Mouse (Mus musculus): ENCODE data around the gene Rpl18a. TPM values are rescaled to one million over a fixed set of nuclear protein-coding genes. Genes with fewer than 3 reads are reported as not detected.

Gene Rpl18a
- polyA plus RNA-seq, 1 experiment from 2014 or later: 3,565 TPM

DNA sequence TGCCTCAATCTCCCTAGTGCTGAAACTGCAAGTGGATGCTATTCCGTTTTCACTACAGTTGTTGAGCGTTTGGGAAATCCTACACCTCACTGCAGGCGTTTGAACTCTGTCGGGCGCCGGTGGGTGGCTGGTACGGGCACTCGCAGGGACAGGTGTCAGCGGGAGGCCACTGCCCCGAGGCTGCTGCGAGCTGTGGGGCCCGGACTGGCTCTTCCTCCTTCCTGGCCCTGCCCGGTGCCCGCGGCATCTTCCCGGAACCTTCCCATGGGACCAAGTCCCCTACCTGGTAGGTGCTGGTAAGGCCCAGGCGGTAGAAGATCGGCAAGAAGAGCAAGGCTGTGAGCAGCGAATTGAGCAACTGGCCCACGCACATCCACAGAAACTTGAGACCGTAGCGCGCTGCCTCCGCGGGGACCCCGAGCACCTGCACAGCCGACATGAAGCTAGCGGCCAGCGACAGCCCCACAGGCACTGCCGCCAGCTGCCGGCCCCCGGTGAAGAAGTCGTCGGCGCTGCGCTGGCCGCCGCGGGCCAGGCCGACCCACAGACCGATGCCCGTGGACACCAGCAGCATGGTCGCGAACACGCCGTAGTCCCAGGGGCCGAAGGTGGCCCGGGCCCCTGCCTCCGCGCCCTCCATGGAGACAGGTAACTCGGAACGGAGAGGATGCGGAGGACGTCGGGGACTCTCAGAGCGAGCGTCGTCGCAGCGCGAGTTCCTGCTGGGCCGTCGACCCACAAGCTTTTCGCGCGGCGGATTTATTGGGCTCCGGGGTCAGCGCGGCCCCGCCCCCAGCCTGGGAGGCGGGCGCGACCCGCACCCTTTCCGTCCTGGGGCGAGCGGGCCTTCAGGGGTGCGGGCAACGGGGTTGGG, 5.0 kb downstream of the Rpl18a start, which contains the start of gene Slc5a5:
Gene Slc5a5 (minus strand): TSS at position 736 of the 874 bp plus-strand sequence.
- peak within 1 kb of the TSS; percentile 41 for H3K4me3 ChIP-seq (replicated peaks; ENCODE audit: low read length)
- no peaks in the 10 kb centered on the region for H3K9me3 ChIP-seq (replicated peaks; ENCODE audit: control insufficient read depth, low read length)
- H3K4me2 ChIP-seq (ENCODE audit: low read depth, low read length): peak within 1 kb of the TSS; percentile 49
- no peak for ATAC-seq (ENCODE audit: insufficient read depth, low FRiP score)
- H3K4me1 ChIP-seq (ENCODE audit: control insufficient read depth, insufficient read depth, low read length): peaks cover 16% of the 10 kb centered on the region
- peaks cover 29% of the 10 kb centered on the region for H3K27me3 ChIP-seq (ENCODE audit: control insufficient read depth, insufficient read depth, low read length)
- peaks cover 17% of the 10 kb centered on the region; the same call in 1 of the 2 replicates for H3K36me3 ChIP-seq (ENCODE audit: control insufficient read depth, insufficient read depth, low read length)
- peak within 1 kb of the TSS; percentile 63 for H3K9ac ChIP-seq (ENCODE audit: low read length)
- 4% methylated on average over 79 of the region's 80 CpGs for WGBS
- H3K27ac ChIP-seq (ENCODE audit: low read length): no peak within 1 kb of the TSS

DNA sequence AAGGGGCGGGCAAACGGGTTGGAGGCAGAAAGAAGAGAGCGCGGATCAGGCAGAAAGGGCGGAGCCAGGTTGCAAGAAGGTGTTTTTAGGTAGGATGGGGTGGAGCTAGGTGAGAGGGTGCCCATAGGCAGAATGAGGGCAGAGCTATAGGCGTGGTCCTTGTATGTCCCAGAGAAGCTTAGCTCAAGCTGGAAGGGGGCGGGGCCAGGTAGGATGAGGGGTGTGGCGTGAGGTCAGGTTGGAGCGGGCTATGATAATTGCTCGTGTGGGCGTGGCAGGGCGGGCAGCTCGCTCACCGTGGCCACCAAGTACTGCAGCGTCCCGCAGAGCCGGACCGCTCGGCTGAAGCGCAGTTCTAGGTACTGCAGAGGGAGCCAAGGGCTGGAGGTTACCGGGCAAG, 5.9 kb downstream of the Rpl18a start:
- Histone ChIP-seq H3K4me3 (replicated peaks; ENCODE audit: low read length) (peak overlapping the region; percentile 41), H3K27ac (ENCODE audit: low read length) (no peak overlapping the region), H3K4me1 (ENCODE audit: control insufficient read depth, insufficient read depth, low read length) (peaks cover 15% of the 10 kb centered on the region), H3K4me2 (ENCODE audit: low read depth, low read length) (peak overlapping the region; percentile 34), H3K27me3 (ENCODE audit: control insufficient read depth, insufficient read depth, low read length) (peaks cover 29% of the 10 kb centered on the region), H3K9ac (ENCODE audit: low read length) (0 out of 2 replicates have a peak overlapping the region, but pooled peaks have one; percentile 63), H3K36me3 (ENCODE audit: control insufficient read depth, insufficient read depth, low read length) (peaks cover 17% of the 10 kb centered on the region; the same call in 1 of the 2 replicates), H3K9me3 (replicated peaks; ENCODE audit: control insufficient read depth, low read length) (no peaks in the 10 kb centered on the region)
- ATAC-seq (ENCODE audit: insufficient read depth, low FRiP score): peak; percentile 82
- WGBS: 10% methylated on average over 21 of the region's 21 CpGs

DNA sequence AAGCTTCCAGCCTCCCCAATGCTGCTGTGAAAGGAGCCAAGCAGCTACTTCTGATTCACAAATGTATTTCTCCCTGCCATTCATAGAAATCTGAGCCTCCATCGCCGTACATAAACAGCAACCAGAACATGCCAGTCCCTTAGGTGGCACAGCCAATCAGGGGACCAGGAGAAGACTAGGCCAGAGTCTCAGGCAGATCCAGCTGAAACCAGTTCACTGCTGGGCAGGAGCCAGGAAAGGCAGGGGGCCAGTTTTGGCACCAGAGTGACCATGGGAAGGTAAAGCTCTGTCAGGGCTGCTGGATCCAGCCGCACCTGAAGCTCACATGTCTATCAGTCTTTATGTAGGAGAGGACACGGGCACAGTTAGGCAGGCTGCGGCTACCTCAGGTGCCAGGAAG, 6.6 kb downstream of the Rpl18a start:
- ATAC-seq (ENCODE audit: insufficient read depth, low FRiP score): no peak
- H3K27ac ChIP-seq (ENCODE audit: low read length): no peak overlapping the region
- no peak overlapping the region for H3K4me2 ChIP-seq (ENCODE audit: low read depth, low read length)
- H3K9me3 ChIP-seq (replicated peaks; ENCODE audit: control insufficient read depth, low read length): no peaks in the 10 kb centered on the region
- 93% methylated on average over 5 of the region's 5 CpGs for WGBS
- peaks cover 29% of the 10 kb centered on the region for H3K27me3 ChIP-seq (ENCODE audit: control insufficient read depth, insufficient read depth, low read length)
- H3K36me3 ChIP-seq (ENCODE audit: control insufficient read depth, insufficient read depth, low read length): peaks cover 17% of the 10 kb centered on the region; the same call in 1 of the 2 replicates
- H3K4me1 ChIP-seq (ENCODE audit: control insufficient read depth, insufficient read depth, low read length): peaks cover 11% of the 10 kb centered on the region
- no peak overlapping the region for H3K4me3 ChIP-seq (replicated peaks; ENCODE audit: low read length)
- no peak overlapping the region for H3K9ac ChIP-seq (ENCODE audit: low read length)

DNA sequence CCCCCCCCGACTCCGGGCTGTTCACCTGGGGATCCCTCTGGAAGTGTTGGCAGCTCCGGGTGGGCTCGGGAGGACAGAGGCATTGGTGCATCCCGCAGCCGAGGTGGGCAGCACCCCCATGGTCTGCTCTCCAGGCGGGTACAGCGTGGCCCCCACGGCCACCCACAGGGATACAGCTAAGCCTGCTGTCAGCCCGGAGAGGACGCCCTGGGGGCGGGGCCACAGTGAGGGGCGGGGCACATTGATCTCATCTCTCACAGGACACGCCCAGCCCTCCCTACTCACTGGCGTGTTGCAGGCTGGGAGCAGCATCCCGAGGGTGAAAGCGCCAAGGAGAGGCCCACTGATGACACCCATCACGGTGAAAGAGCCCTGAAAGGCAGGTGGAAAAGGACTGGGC, 9.5 kb downstream of the Rpl18a start:
- H3K9me3 ChIP-seq (replicated peaks; ENCODE audit: control insufficient read depth, low read length): no peaks in the 10 kb centered on the region
- 6% methylated on average over 16 of the region's 18 CpGs for WGBS
- ATAC-seq (ENCODE audit: insufficient read depth, low FRiP score): no peak
- peaks cover 8% of the 10 kb centered on the region for H3K4me1 ChIP-seq (ENCODE audit: control insufficient read depth, insufficient read depth, low read length)
- no peaks in the 10 kb centered on the region for H3K36me3 ChIP-seq (ENCODE audit: control insufficient read depth, insufficient read depth, low read length)
- no peak overlapping the region for H3K4me3 ChIP-seq (replicated peaks; ENCODE audit: low read length)
- H3K27me3 ChIP-seq (ENCODE audit: control insufficient read depth, insufficient read depth, low read length): peaks cover 20% of the 10 kb centered on the region
- no peak overlapping the region for H3K9ac ChIP-seq (ENCODE audit: low read length)
- H3K27ac ChIP-seq (ENCODE audit: low read length): no peak overlapping the region
- no peak overlapping the region for H3K4me2 ChIP-seq (ENCODE audit: low read depth, low read length)

DNA sequence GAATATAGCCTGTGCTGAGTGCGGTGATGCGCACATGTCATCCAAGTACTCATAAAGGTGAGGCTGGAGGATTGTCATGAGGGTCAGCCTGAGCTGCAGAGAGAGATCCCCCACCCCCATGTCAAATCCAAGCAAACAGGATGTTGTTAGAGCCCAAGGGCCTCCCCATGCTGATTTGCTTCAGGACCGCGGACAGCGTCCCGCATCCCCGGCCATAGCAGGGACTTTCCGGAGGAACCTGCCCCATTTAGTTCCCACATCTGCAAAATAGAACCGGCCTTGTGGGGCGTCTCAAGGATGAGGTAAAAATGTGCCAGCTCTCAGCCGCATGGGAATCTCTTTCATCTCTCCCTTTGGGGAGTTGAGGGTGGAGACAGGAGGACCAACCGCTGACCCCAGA, 11.6 kb downstream of the Rpl18a start:
- Histone ChIP-seq H3K27me3 (ENCODE audit: control insufficient read depth, insufficient read depth, low read length) (no peaks in the 10 kb centered on the region), H3K36me3 (ENCODE audit: control insufficient read depth, insufficient read depth, low read length) (no peaks in the 10 kb centered on the region), H3K9me3 (replicated peaks; ENCODE audit: control insufficient read depth, low read length) (no peaks in the 10 kb centered on the region), H3K4me3 (replicated peaks; ENCODE audit: low read length) (no peak overlapping the region), H3K4me2 (ENCODE audit: low read depth, low read length) (no peak overlapping the region), H3K4me1 (ENCODE audit: control insufficient read depth, insufficient read depth, low read length) (no peaks in the 10 kb centered on the region), H3K9ac (ENCODE audit: low read length) (no peak overlapping the region), H3K27ac (ENCODE audit: low read length) (no peak overlapping the region)
- WGBS: 15% methylated on average over 12 of the region's 12 CpGs
- no peak for ATAC-seq (ENCODE audit: insufficient read depth, low FRiP score)

DNA sequence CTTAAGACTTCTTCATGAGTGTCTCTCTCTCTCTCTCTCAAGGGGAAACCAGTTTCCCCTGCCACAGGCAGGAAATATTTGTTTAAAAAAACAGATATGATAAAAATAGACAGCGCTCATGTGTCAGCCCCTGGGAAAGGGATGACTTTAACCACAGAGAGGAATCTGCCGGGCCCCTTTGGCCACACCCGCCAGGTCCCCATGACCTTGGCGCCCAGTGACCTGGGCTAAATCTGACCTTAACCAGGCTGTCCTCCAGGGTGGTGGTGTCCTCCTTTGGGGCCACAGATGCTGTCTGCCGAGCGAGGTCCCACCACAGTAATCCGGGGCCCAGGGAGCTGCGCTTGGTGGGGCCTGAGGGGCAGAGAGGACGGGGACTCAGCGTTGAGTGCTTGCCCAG, 12.5 kb downstream of the Rpl18a start:
- H3K4me2 ChIP-seq (ENCODE audit: low read depth, low read length): no peak overlapping the region
- 80% methylated on average over 10 of the region's 10 CpGs for whole genome bisulfite sequencing
- ATAC-seq (ENCODE audit: insufficient read depth, low FRiP score): no peak
- H3K4me3 ChIP-seq (replicated peaks; ENCODE audit: low read length): no peak overlapping the region
- H3K27me3 ChIP-seq (ENCODE audit: control insufficient read depth, insufficient read depth, low read length): no peaks in the 10 kb centered on the region
- no peak overlapping the region for H3K9ac ChIP-seq (ENCODE audit: low read length)
- H3K27ac ChIP-seq (ENCODE audit: low read length): no peak overlapping the region
- H3K36me3 ChIP-seq (ENCODE audit: control insufficient read depth, insufficient read depth, low read length): no peaks in the 10 kb centered on the region
- H3K9me3 ChIP-seq (replicated peaks; ENCODE audit: control insufficient read depth, low read length): no peaks in the 10 kb centered on the region
- H3K4me1 ChIP-seq (ENCODE audit: control insufficient read depth, insufficient read depth, low read length): no peaks in the 10 kb centered on the region

DNA sequence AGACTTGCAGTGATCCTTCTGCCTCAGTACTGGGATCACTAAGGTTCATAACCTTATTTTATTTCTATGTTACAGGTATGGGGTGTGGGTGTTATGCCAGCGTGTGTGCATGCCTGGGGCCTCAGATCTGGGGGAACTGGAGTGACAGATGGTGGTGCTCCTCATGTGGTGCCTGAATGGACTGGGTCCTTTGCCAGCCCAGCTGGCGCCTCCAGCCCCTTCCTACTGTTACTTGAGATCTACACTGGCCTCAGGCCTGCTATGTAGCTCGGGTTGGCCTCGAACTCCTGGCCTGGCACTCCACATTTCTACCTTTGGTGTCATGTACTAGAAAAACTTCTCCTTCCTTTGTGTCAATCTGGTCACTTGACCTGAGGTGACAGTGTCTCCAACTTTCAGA, 13.0 kb downstream of the Rpl18a start:
- Histone ChIP-seq H3K36me3 (ENCODE audit: control insufficient read depth, insufficient read depth, low read length) (no peaks in the 10 kb centered on the region), H3K9ac (ENCODE audit: low read length) (no peak overlapping the region), H3K27me3 (ENCODE audit: control insufficient read depth, insufficient read depth, low read length) (no peaks in the 10 kb centered on the region), H3K27ac (ENCODE audit: low read length) (no peak overlapping the region), H3K4me1 (ENCODE audit: control insufficient read depth, insufficient read depth, low read length) (no peaks in the 10 kb centered on the region), H3K9me3 (replicated peaks; ENCODE audit: control insufficient read depth, low read length) (no peaks in the 10 kb centered on the region), H3K4me3 (replicated peaks; ENCODE audit: low read length) (no peak overlapping the region), H3K4me2 (ENCODE audit: low read depth, low read length) (no peak overlapping the region)
- 81% methylated on average over 4 of the region's 4 CpGs for WGBS
- no peak for ATAC-seq (ENCODE audit: insufficient read depth, low FRiP score)

DNA sequence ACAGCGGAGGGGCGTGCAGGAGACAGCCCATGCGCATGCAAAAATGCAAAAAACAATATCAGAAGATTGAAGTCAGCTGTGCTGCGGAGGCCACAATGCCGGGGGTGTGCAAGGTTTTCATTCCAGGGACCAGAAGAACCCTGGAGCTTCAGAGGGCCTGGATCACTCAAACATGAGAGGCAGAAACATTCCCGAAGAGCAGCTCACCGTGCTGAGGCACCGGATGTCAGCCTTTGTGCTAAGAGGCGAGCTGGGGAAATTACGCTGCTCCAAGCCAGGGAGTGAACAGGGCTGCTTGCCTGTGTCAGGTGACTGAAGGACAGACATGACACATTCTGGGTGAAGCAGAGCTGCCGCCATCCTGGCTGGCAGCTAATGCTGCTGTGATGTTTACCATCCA, 16.7 kb downstream of the Rpl18a start:
- ATAC-seq (ENCODE audit: insufficient read depth, low FRiP score): peak; percentile 38; the same call in 1 of the 2 replicates
- Histone ChIP-seq H3K4me2 (ENCODE audit: low read depth, low read length) (no peak overlapping the region), H3K9me3 (replicated peaks; ENCODE audit: control insufficient read depth, low read length) (no peaks in the 10 kb centered on the region), H3K9ac (ENCODE audit: low read length) (no peak overlapping the region), H3K27ac (ENCODE audit: low read length) (no peak overlapping the region), H3K36me3 (ENCODE audit: control insufficient read depth, insufficient read depth, low read length) (no peaks in the 10 kb centered on the region), H3K4me3 (replicated peaks; ENCODE audit: low read length) (no peak overlapping the region), H3K4me1 (ENCODE audit: control insufficient read depth, insufficient read depth, low read length) (no peaks in the 10 kb centered on the region), H3K27me3 (ENCODE audit: control insufficient read depth, insufficient read depth, low read length) (no peaks in the 10 kb centered on the region)
- 22% methylated on average over 11 of the region's 11 CpGs for WGBS

DNA sequence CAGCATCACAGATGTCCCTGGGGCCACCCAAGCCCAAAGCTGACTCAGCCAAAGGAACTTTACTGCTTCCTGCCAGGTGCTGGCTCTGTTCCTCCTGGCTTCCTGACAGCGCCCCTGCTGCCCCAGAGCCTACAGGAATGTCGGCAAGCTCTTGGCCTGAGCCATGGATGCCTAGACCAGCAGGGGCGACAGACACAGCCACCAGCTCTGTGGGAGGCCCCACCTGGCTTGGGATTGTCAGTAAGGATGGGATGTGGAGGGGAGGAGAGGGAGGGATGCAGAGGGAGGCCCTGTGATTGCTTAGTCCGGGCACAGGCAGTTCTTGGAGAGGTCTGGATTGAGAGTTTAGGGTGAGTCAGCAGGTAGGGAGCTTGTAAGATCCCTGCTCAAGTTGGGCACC, 17.1 kb downstream of the Rpl18a start:
- Histone ChIP-seq H3K27me3 (ENCODE audit: control insufficient read depth, insufficient read depth, low read length) (no peaks in the 10 kb centered on the region), H3K4me3 (replicated peaks; ENCODE audit: low read length) (no peak overlapping the region), H3K4me1 (ENCODE audit: control insufficient read depth, insufficient read depth, low read length) (no peaks in the 10 kb centered on the region), H3K9me3 (replicated peaks; ENCODE audit: control insufficient read depth, low read length) (no peaks in the 10 kb centered on the region), H3K36me3 (ENCODE audit: control insufficient read depth, insufficient read depth, low read length) (no peaks in the 10 kb centered on the region), H3K4me2 (ENCODE audit: low read depth, low read length) (no peak overlapping the region), H3K9ac (ENCODE audit: low read length) (no peak overlapping the region), H3K27ac (ENCODE audit: low read length) (no peak overlapping the region)
- WGBS: 9% methylated on average over 4 of the region's 4 CpGs
- no peak for ATAC-seq (ENCODE audit: insufficient read depth, low FRiP score)

Measured in stomach, embryonic 16.5 days (tissue).